Mouse (Mus musculus) small intestine, adult 2 months (tissue): ENCODE results near the gene Klrc3. TPM values are rescaled to one million over a fixed set of nuclear protein-coding genes. Genes with fewer than 3 reads are reported as not detected.
"Not testable (repeated sequence)": the region's sequence is repeated elsewhere in the genome, so short reads cannot be mapped to it uniquely, and the experiment has no call there.

Source experiments
- H3K27ac ChIP-seq: fragments of 200-500 bp; 2 replicates; pipeline ENCODE4 v1.5.1; 2012; ENCODE audit warnings: low read depth, low read length, control low read depth, inconsistent platforms; ENCODE audit not compliant: insufficient read depth
- H3K27me3 ChIP-seq: fragments of 200-500 bp; 2 replicates; pipeline ENCODE4 v1.6.1; 2012; ENCODE audit warnings: mild to moderate bottlenecking, moderate library complexity, low read length, inconsistent platforms; ENCODE audit not compliant: control insufficient read depth, insufficient read depth
- H3K36me3 ChIP-seq: fragments of 200-500 bp; 2 replicates; pipeline ENCODE4 v1.6.1; 2012; ENCODE audit warnings: mild to moderate bottlenecking, low read length, control low read depth, inconsistent platforms; ENCODE audit not compliant: control insufficient read depth, insufficient read depth
- H3K4me1 ChIP-seq: fragments of 200-500 bp; 2 replicates; pipeline ENCODE4 v1.6.1; 2012; ENCODE audit warnings: low read length, inconsistent platforms, mixed read lengths; ENCODE audit not compliant: control insufficient read depth, insufficient read depth, insufficient read length
- H3K4me3 ChIP-seq: fragments of 200-500 bp; 2 replicates; pipeline ENCODE4 v1.5.1; 2012; ENCODE audit warnings: low read depth, mild to moderate bottlenecking, control low read depth, inconsistent platforms, low read length, moderate library complexity
- CTCF ChIP-seq: fragments of 200-500 bp; IDR thresholded peaks from 2 replicates; pipeline ENCODE4 v1.5.1; 2012; ENCODE audit warnings: low read depth, mild to moderate bottlenecking, control low read depth, inconsistent platforms, low read length, moderate library complexity, mixed read lengths; ENCODE audit not compliant: insufficient replicate concordance, insufficient read length; ENCODE audit errors: extremely low read depth
- POLR2A ChIP-seq: fragments of 200-500 bp; IDR thresholded peaks from 2 replicates; pipeline ENCODE4 v1.6.1; 2012; ENCODE audit warnings: low read depth, mild to moderate bottlenecking, control low read depth, inconsistent platforms, low read length, moderate library complexity
- WGBS: fragments of 180-500 bp; shearing (Covaris S2); methylation state at CpG from one replicate; pipeline ENCODE4 v1.1.7; 2018; 5-methylcytosine and 5-hydroxymethylcytosine counted together
- polyA plus RNA-seq: library from polyadenylated mRNA; depleted of rRNA; stranded (reverse); fragments of >200 nt; gene quantifications from 2 replicates; pipeline ENCODE4 v1.2.3, GENCODE M21; 2012; rRNA removed

Gene Klrc3
- not detected in 2 replicates for polyA plus RNA-seq

- H3K36me3 ChIP-seq, H3K27me3 ChIP-seq, H3K27ac ChIP-seq, H3K4me1 ChIP-seq, H3K4me3 ChIP-seq: not testable (repeated sequence)
- 80% methylated on average over 3 of the region's 3 CpGs for WGBS
Measured at GRCm38 (mm10) chr6:129643237-129643636, at the start of gene Klrc3. TSS of gene Klrc3 (minus strand) at chr6:129643337.

DNA sequence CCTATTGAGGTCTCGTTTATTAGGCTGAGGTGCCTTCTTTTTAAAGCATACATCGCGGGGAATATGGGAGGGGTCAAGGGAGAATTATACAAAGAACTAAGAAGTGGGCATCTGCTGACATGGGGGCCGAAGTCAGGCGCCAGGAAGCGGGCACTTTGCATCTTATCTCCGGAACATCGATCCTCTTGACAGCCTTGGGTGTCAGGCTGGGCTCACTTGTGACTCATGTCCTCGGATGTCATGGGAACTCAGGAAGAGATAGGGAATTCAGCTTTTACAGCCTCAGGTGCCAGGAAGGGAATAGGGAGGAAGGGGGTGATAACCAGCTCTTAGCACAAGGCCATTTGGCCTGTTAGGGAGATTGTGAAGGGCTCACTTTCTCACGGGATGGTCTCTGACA lies 48.3 kb upstream of the Klrc3 start:
- H3K4me1 ChIP-seq = not testable (repeated sequence)

DNA sequence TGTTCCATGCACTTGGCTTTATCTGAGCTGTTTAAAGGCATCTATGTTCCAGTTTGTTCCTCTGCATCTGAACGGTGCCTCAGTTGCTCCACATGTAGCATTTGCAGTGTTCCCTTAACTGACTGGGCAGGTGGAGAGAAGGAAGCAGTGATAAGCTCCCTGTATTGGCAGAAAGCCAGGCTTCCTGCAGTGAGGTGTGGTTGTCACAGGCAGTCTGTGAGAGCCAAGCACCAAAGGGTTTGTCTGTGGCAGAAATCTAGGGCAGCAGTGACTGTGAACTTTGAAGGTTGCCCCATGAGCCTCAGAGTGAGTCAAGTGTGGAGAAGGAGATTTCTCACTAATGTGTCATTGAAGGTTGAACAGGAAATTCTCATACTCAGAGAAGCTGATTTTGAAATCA lies 37.2 kb upstream of the Klrc3 start:
- Histone ChIP-seq H3K36me3 (no peaks in the 10 kb centered on the region), H3K4me1 (0 out of 2 replicates have a peak, but pooled peaks cover 1% of the 10 kb centered on the region), H3K27ac (no peak overlapping the region), H3K27me3 (no peaks in the 10 kb centered on the region), H3K4me3 (no peak overlapping the region)
- no peak for TF ChIP-seq CTCF
- no peak for TF ChIP-seq POLR2A
- 19% methylated on average over 1 of the region's 1 CpGs for WGBS

More for the DNA sequence above, 48.3 kb upstream of the Klrc3 start:
- H3K27ac ChIP-seq, H3K4me3 ChIP-seq, H3K27me3 ChIP-seq, H3K36me3 ChIP-seq: not testable (repeated sequence)
- WGBS = 80% methylated on average over 10 of the region's 10 CpGs

DNA sequence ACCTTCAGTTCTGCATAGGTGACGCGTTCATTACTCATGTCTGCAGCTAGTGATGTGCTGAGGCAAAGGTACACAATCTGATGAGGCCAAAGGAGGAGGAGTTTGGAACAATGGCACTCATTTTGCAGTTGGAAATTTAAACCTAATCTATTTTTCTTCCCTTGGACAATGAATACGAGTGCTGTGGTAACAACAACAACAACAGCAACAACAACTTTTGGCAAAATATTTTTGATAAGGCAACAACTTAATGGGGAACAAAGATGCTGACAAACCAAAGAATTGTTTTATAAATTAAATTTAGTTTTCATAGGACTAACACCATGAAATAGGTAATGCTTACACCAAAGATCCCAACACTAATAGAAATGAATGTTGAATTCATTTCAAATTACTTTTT lies 35.7 kb upstream of the Klrc3 start, which contains the start of gene Klrc1:
Klrc1 (minus strand) TSS at position 101 of the 400 bp plus-strand sequence.
- H3K27ac ChIP-seq = no peak within 1 kb of the TSS
- H3K4me1 ChIP-seq = 0 out of 2 replicates have a peak, but pooled peaks cover 1% of the 10 kb centered on the region
- no peak within 1 kb of the TSS for H3K4me3 ChIP-seq
- H3K27me3 ChIP-seq = no peaks in the 10 kb centered on the region
- TF ChIP-seq CTCF (no peak), POLR2A (no peak)
- no peaks in the 10 kb centered on the region for H3K36me3 ChIP-seq
- 79% methylated on average over 3 of the region's 3 CpGs for WGBS

DNA sequence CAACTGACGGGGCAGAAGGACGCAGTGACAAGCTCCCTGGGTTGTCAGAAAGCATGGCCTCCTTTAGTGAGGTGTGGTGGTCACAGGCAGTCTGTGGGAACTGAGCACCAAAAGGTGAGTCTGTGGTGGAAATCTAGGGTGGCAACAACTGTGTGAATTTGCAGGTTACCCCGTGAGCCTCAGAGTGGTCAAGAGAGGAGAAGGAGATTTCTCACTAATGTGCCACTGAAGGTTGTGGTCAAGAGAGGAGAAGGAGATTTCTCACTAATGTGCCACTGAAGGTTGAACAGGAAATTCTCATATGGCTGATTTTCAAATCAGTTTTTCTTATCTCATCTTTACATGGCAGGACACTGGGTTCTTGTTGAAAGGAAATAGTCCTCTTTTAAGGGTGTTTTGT lies 18.2 kb upstream of the Klrc3 start:
- H3K4me1 ChIP-seq, H3K27me3 ChIP-seq, H3K27ac ChIP-seq, H3K36me3 ChIP-seq, H3K4me3 ChIP-seq: not testable (repeated sequence)
- WGBS = 60% methylated on average over 1 of the region's 3 CpGs

- H3K27ac ChIP-seq, H3K4me1 ChIP-seq, H3K36me3 ChIP-seq, H3K27me3 ChIP-seq, H3K4me3 ChIP-seq: not testable (repeated sequence)
- 78% methylated on average over 4 of the region's 4 CpGs for WGBS
Measured at GRCm38 (mm10) chr6:129660589-129660988, 17.5 kb upstream of the Klrc3 start, which contains the start of gene Klrc2. TSS of gene Klrc2 (minus strand) at chr6:129660689.

- 63% methylated on average over 1 of the region's 3 CpGs for WGBS
- H3K36me3 ChIP-seq, H3K4me3 ChIP-seq: not testable (repeated sequence)
Measured at GRCm38 (mm10) chr6:129644054-129644453, 917 bp upstream of the Klrc3 start.

GRCm38 (mm10) chr6:129631046-129631445 lies 12.1 kb downstream of the Klrc3 start:
- H3K36me3 ChIP-seq, H3K27ac ChIP-seq, H3K27me3 ChIP-seq, H3K4me1 ChIP-seq, H3K4me3 ChIP-seq: not testable (repeated sequence)
- WGBS = 70% methylated on average over 2 of the region's 2 CpGs

More at GRCm38 (mm10) chr6:129644054-129644453, 917 bp upstream of the Klrc3 start:
- not testable (repeated sequence) for H3K27me3 ChIP-seq, H3K27ac ChIP-seq, H3K4me1 ChIP-seq
